Mouse (Mus musculus): Measurements from ENCODE around the gene Agl.

DNA sequence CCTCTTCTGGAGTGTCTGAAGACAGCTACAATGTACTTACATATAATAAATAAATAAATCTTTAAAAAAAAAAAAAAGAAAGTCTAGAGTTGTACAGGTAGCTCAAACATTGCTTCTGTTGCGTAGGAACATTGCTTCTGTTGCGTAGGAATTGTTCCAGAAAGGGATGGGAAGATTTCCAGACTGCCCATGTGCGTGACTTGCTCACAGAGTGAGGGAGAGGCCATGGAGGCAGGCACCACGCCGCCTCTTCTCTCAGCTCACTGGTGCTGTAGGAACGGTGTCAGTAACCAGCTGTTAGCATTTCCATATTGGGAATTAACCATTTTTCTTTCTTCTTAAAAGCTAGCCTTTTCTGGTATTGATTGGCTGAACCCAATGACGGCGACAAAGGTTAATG is 55.1 kb downstream of the Agl start:
- TF ChIP-seq CTCF (IDR thresholded peaks at IDR 0.05; ENCODE audit: extremely low read depth, insufficient read depth, low read length) (no peak), POLR2A (IDR thresholded peaks at IDR 0.05; ENCODE audit: extremely low read depth, insufficient read depth, low read length) (no peak)

All from cortical plate, adult 2 months (tissue).